Mouse (Mus musculus): Measurements from ENCODE around the gene Mrpl49.

Mrpl49 gene

DNA sequence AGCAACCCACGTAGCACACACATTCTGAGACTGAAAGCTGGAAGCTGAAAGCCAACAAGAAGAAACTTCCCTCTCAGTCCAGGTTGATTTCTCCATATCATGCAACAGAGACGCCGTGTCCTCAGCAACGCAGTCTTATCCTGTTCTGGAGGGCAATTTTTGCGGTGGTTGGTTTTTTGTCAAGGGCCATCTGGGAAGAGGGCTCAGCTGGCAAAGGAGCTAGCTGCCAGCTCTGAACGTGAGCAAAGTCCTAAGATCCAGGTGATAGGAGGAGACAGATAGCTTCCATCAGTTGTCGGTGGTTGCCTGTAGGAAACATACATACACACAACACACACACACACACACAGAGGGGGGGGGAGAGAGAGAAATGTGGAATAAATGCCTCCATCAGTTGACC lies 19.3 kb downstream of the Mrpl49 start:
- no peak for DNase-seq (ENCODE audit: extremely low spot score, low read depth, low spot score)

GRCm38 (mm10) chr19:6037695-6038094 lies 19.9 kb downstream of the Mrpl49 start:
- DNase-seq (ENCODE audit: extremely low spot score, low read depth, low spot score): no peak

DNA sequence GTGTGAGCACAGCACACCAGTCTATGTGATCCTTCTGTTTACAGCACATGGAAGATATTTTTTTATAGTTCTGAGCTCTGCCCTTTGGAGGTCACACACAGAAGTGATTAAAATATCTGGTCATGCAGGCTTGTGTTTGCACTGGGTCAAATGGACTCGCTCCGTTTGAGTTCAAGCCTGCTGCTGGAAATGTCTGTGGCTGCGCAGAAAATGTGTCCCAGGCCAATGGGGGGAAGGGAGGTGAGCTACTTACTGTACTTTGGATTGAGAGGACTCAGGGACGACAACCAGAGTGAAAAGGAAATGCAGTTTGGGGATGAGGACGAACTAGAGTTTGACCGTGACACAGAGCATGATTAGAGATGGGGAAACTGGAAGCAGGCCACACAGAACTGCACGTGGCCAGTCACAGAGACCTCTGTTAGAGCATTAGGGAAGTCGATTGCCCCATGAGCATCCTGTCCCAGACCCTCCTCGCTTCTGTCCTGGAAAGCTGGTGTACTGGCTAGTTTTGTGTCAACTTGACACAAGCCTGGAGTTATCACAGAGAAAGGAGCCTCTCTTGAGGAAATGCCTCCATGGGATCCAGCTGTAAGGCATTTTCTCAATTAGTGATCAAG lies 21.5 kb downstream of the Mrpl49 start:
- DNase-seq (ENCODE audit: extremely low spot score, low read depth, low spot score): no peak

DNA sequence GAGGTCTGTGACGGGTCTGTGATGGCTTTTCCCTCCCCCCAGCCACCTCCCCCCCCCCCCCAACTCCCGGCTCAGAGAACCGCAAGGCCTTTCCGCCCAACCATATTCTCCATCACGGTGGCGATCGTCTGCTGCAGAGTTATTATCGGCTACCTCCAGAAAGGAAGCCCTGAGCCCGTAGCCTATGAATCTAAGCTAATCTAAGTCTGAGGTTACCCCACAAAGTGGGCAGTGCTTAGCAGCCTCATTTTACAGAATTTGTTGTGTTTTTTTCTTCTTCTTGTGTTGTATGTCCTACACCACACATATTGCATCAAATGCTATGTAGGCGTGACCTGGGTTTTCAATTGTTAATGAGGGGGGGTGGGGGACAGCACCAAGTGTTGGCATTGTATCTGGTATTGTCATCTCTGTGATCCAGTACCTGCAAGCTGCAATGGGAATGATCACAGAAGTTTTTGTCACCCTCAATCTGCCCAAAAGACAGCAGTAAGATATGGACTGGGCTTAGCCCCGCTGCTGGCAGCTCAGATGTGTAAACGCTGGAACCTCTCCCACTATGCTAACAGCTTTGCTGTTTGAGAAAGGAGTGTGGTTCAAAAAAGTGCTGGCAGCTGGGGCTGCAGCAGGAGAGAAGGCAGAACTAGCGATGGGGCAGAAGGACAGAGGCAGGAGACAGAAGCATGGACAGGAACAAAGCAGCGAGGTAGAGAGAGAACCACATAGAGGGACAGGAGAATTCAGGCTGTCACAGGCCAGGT lies 26.9 kb downstream of the Mrpl49 start:
- no peak for DNase-seq (ENCODE audit: extremely low spot score, low read depth, low spot score)

DNA sequence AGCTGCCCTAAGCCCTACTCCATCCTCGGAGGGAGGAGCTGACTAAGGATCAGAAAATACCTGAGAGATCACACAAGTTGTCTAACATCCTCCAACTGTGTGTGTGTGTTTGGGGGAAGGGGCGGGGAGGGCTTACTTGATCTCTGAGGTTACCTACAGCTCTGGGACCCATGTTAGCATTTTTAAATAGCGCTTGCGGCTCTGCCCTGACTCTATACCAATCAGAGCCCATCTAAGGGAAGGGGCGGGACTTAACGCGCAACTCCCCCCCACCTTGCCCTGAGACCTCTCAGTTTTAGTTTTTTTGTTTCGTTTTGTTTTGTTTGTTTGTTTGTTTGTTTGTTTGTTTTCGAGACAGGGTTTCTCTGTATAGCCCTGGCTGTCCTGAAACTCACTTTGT lies 28.2 kb downstream of the Mrpl49 start:
- no peak for DNase-seq (ENCODE audit: extremely low spot score, low read depth, low spot score)

DNA sequence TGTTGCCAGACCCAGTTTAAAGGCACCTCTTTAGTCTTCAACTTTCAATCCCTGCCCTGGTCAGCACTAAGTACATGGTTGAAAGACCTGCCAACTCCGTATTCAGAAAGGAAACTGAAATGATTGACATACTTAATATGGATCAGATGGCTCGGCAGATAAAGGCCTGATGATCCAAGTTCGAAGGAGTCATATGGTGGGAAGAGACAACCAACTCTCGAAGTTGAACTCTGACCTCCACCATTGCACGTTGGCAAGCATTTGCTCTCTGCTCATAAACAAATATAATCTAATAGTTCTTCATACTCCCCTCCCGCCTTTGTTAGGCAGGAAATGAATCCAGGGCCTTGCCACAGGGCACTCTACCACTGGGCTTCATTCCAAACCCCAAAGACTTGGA lies 28.6 kb downstream of the Mrpl49 start:
- no peak for DNase-seq (ENCODE audit: extremely low spot score, low read depth, low spot score)

- no peak for DNase-seq (ENCODE audit: extremely low spot score, low read depth, low spot score)
These were observed 33.7 kb downstream of the Mrpl49 start for GRCm38 (mm10) chr19:6023930-6024329.

DNA sequence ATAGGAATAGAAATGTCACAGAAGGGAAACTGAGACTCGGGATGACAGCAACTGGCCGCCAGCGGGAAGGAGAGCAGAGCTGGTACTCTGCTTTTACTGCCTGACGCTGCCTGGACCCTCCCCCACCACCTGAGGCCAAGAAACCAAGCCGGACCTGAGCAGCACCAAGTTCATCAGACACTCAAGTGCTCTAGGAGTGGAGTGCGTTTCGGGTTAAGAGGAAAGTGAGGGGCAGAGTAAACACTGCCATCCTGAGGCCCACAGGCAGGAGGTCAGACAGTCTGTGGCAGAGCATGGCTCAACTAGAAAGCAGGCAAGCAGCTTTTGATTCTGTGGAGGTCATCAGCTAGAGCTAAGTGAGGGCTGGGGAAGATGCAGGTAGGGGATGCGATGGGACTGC lies 34.5 kb downstream of the Mrpl49 start:
- no peak for DNase-seq (ENCODE audit: extremely low spot score, low read depth, low spot score)

DNA sequence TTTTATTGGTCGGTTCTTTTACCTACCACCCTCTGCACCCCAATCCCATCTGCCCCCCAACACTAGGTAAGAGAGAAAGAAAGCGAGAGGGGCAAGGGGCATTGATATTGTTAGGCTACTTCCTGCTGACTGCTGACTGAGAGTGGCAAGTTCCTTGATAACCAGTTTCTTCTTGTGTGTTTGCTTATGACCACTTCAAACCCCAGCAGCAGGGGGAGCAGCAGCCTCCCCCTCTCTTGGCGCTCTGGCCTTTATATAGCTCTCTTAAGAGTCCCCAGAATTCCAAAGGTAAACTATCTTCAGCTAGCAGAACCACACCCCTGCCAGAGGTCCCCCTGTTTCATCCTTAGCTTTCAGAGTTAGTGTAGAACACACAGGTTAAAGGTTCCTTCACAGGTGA lies 37.3 kb downstream of the Mrpl49 start:
- no peak for DNase-seq (ENCODE audit: extremely low spot score, low read depth, low spot score)

DNA sequence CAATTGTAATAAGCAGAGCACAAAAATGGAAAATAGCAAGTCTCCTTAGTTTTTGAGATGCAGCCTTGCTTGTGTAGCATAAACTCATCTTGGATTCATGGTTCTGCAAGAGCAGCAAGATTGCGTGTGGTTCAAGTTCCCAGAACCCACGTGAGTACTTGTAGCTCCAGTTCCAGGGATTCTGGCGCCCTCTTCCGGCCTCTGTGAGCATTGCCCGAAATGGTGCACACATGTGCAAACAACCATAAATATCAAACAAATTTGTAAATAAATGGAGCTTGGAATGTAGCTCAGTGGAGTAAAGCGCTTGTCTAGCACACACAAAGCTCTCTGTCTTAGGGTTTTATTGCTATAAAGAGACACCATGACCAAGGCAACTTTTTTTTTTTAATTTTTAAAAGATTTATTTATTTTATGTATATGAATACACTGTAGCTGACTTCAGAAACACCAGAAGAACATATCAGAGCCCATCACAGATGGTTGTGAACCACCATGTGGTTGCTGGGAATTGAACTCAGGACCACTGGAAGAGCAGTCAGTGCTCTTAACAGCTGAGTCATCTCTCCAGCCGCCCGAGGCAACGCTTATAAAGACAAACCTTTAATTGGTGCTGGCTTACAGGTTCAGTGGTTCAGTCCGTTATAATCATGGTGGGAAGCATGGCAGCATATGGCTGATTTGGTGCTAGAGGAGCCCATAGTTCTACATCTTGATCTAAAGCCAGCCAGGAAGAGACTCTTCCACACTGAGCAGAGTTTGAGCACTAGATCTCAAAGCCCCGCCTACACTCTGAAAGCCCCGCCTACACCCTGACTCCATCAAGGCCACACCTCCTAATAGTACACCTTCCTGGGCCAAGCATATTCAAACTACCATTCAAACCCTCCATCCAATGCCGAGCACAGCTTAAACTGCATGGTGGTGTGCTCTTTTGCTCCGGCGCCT lies 39.2 kb downstream of the Mrpl49 start:
- peak; percentile 82 for DNase-seq (ENCODE audit: extremely low spot score, low read depth, low spot score)

GRCm38 (mm10) chr19:6016532-6016931 lies 41.1 kb downstream of the Mrpl49 start:
- DNase-seq (ENCODE audit: extremely low spot score, low read depth, low spot score): no peak

DNA sequence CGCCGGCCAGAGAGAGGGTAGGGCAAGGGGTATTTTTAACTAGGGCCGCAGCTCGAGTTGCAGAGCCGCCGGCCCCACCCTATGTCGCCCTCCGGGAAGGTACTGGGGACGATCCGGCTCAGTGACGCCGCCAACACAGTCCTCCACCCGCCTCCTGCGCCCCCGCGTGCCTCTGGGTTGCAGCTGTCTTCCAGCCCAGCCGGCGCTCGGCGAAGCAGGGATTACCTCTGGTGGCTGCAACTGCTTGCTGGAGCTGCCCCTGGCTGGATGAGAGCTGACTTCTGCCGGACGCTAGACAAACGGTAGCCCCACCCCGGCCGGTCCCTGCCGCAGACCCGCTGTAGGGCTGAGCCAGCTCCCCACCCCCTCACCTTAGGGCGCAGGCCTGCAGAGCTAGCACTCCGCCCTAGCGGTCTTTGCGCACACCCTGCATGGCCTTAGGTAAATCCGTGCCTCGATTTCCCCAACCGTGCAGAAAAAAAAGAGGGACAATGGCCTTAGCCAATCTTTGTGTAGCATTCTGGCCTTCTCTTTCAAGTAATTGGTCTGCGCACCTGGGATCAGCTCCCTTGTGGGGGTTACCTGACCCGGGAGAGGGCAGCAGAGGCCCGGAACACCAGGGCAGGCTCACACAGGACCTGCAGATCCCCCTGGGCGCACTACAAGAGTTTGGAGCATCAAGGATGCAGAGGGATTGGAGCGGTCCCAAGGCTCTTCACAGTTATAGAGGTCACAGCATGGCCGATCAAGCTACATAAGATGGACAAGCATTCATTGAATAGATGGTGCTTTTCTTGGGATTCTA lies 41.9 kb downstream of the Mrpl49 start, which contains the start of gene Capn1:
Gene Capn1, minus strand, starts transcription at position 387 of the 805 bp plus-strand sequence.
- DNase-seq (ENCODE audit: extremely low spot score, low read depth, low spot score): no peak

DNA sequence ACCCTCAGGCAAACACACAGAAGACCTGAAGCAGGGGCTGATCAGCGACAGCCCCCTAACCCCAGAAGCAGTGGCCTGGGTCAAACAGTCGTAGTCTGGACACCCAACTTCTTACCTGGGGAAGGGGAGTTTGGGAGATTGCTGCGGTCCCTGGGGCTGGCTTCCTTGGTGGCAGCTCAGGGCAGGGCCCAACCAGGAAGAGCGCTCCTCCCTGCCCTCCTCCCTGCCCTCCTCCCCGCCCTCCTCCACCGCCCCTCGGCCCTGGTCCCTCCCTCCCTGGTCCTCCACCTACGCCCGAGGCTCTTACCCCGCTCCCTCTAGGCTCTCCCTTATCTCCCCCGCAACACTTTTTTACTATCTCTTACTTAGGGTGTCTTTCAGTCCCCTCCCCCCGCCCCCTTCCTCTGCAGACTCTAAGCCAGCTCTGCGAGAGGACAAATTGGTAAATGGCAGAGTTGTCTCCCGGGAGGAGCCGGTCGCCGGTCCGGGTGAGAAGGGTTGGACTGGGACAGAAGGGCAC lies 42.5 kb downstream of the Mrpl49 start:
- no peak for DNase-seq (ENCODE audit: extremely low spot score, low read depth, low spot score)

DNA sequence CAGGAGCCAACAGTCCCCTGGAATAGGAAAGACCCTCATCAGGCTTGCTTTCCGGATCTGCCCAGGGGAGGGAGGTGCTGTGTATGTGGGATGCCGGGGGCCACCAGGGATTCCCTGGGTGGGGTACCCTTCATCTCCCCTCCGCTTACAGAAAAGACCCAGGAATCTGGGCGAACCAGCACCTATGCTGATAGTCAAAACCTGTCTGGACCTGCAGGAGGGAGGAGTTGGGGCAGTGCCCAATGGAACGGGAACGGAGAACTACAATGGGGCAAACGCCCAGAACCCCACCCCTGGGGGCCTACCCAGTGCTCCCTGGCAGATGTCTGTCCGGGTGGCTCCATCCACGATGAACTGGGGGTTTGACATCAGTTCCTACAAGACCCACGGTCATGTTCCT lies 43.9 kb downstream of the Mrpl49 start:
- no peak for DNase-seq (ENCODE audit: extremely low spot score, low read depth, low spot score)

DNA sequence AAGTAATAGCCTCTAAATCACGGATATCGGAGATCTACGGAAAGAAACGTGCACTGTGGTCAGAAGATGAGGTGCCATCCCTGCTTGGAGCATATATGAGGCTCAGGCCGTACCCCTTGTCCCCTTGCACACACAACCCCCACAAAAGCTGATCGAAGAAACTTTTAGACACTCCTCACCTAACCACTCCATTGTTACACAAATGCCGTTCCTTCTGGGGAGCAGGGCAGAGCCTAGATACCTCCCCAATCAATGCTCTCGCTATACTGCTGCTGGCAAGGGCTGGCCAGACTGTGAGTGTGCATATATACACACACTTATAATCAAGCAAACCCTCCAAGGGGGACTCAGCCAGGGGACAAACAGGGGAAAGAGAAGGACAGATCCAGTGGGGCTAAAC lies 48.4 kb downstream of the Mrpl49 start:
- DNase-seq (ENCODE audit: extremely low spot score, low read depth, low spot score): no peak

DNA sequence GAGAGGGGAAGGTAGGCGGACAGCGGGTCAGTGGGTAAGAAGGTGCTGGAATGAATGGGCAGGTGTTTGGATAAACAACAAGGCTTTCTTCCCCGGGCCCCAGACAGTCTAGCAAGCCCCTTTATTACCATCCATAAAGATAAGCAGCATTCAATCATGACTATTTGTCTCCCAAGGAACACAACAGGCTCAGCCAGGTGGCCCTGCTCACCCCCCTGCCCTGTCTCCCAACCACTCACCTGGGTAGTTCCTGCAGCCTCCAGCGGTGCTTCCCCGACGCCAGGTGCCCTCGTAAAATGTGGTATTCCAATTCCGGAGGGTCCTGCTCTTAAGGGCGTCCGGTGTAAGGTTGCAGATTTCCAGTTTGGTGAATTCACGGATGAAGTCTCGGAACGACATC lies 50.6 kb downstream of the Mrpl49 start:
- DNase-seq (ENCODE audit: extremely low spot score, low read depth, low spot score): no peak

DNA sequence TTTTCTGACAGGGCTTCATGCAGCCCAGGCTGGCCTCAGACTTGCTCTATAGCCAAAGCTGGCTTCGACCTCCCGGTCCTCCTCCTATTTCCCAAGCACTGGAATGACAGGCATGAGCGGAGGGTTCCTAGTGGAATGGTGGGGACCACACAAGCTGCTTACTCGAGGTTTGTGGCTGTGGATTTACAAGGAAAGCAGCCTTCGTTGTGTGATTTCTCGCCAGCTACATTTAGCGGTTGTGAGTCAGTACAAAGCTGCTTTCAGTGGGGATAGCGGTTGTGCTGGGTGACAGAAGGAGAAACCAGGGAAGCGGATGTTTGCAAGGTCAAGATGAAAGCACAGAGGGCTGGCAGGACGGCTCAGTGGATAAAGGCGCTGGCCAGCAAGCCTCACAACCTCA lies 52.0 kb downstream of the Mrpl49 start:
- DNase-seq (ENCODE audit: extremely low spot score, low read depth, low spot score): no peak
